Mouse (Mus musculus) C2C12 (cell line): ENCODE measurements around the gene Samd4b.

Experiments used
- CTCF ChIP-seq: IDR thresholded peaks from one replicate; pipeline ENCODE4 v1.5.1; 2011; ENCODE audit not compliant: control insufficient read depth, insufficient read depth, insufficient read length
- FOSL1 ChIP-seq: IDR thresholded peaks from one replicate; pipeline ENCODE4 v1.8.0; 2011; ENCODE audit warnings: mild to moderate bottlenecking, low read length; ENCODE audit not compliant: poor library complexity, insufficient read depth, severe bottlenecking
- MAX ChIP-seq: IDR thresholded peaks from one replicate; pipeline ENCODE4 v1.6.1; 2011; ENCODE audit warnings: mild to moderate bottlenecking, control low read depth
- MYOD1 ChIP-seq: IDR thresholded peaks from one replicate; pipeline ENCODE4 v1.6.1; 2011; ENCODE audit warnings: low read depth; ENCODE audit not compliant: control insufficient read depth, insufficient read length
- MYOG ChIP-seq: IDR thresholded peaks from one replicate; pipeline ENCODE4 v1.6.1; 2011; ENCODE audit not compliant: control insufficient read depth, insufficient read length; ENCODE audit errors: extremely low read depth
- USF1 ChIP-seq: IDR thresholded peaks from one replicate; pipeline ENCODE4 v1.6.1; 2011; ENCODE audit warnings: low read depth, mild to moderate bottlenecking, control low read depth, moderate library complexity

- TF ChIP-seq MAX = no peak
- no peak for TF ChIP-seq CTCF
- TF ChIP-seq USF1 = no peak
- no peak for TF ChIP-seq FOSL1
- TF ChIP-seq MYOD1 = no peak
- TF ChIP-seq MYOG = no peak
Measured at GRCm38 (mm10) chr7:28417368-28417767, 180.6 kb downstream of the Samd4b start.
